Mouse (Mus musculus): ENCODE measurements at regions not wholly inside any gene's neighbourhood (a gene's known extent, or its start where the extent isn't known, plus 50 kb on each side); places are given as distances from the start of the nearest gene placed in this dataset.

- DNase-seq (ENCODE audit: low read depth, low spot score) = no peak
Measured at GRCm38 (mm10) chr13:83716711-83717171, 212.9 kb downstream of the Mef2c start.

- DNase-seq (ENCODE audit: low read depth, low spot score) = no peak
Measured at GRCm38 (mm10) chr13:83717686-83718210, 213.9 kb downstream of the Mef2c start.

GRCm38 (mm10) chr13:83718431-83719410 lies 214.9 kb downstream of the Mef2c start:
- DNase-seq (ENCODE audit: low read depth, low spot score) = no peak

GRCm38 (mm10) chr13:83719635-83720291 lies 215.9 kb downstream of the Mef2c start:
- no peak for DNase-seq (ENCODE audit: low read depth, low spot score)

- no peak for DNase-seq (ENCODE audit: low read depth, low spot score)
Measured at GRCm38 (mm10) chr13:83720352-83720751, 216.5 kb downstream of the Mef2c start.

GRCm38 (mm10) chr13:83720883-83721371 lies 217.1 kb downstream of the Mef2c start:
- no peak for DNase-seq (ENCODE audit: low read depth, low spot score)

- DNase-seq (ENCODE audit: low read depth, low spot score) = no peak
Measured at GRCm38 (mm10) chr13:83721563-83721962, 217.7 kb downstream of the Mef2c start.

- DNase-seq (ENCODE audit: low read depth, low spot score) = no peak
Measured at GRCm38 (mm10) chr13:83722241-83722640, 218.4 kb downstream of the Mef2c start.

GRCm38 (mm10) chr13:83722791-83723190 lies 219.0 kb downstream of the Mef2c start:
- no peak for DNase-seq (ENCODE audit: low read depth, low spot score)

GRCm38 (mm10) chr13:83723396-83723795 lies 219.6 kb downstream of the Mef2c start:
- DNase-seq (ENCODE audit: low read depth, low spot score) = no peak

- no peak for DNase-seq (ENCODE audit: low read depth, low spot score)
Measured at GRCm38 (mm10) chr13:83724196-83724595, 220.4 kb downstream of the Mef2c start.

- DNase-seq (ENCODE audit: low read depth, low spot score) = no peak
Measured at GRCm38 (mm10) chr13:83724995-83725394, 221.2 kb downstream of the Mef2c start.

GRCm38 (mm10) chr13:83725831-83726230 lies 222.0 kb downstream of the Mef2c start:
- no peak for DNase-seq (ENCODE audit: low read depth, low spot score)

- no peak for DNase-seq (ENCODE audit: low read depth, low spot score)
Measured at GRCm38 (mm10) chr13:83726346-83726975, 222.6 kb downstream of the Mef2c start.

GRCm38 (mm10) chr13:83727051-83727765 lies 223.4 kb downstream of the Mef2c start:
- no peak for DNase-seq (ENCODE audit: low read depth, low spot score)

- DNase-seq (ENCODE audit: low read depth, low spot score) = no peak
Measured at GRCm38 (mm10) chr13:83727766-83728395, 224.0 kb downstream of the Mef2c start.

GRCm38 (mm10) chr13:83728421-83729010 lies 224.7 kb downstream of the Mef2c start:
- DNase-seq (ENCODE audit: low read depth, low spot score) = no peak

GRCm38 (mm10) chr13:83729331-83730009 lies 225.6 kb downstream of the Mef2c start:
- peak; percentile 89 for DNase-seq (ENCODE audit: low read depth, low spot score)

- no peak for DNase-seq (ENCODE audit: low read depth, low spot score)
Measured at GRCm38 (mm10) chr13:83730155-83730712, 226.4 kb downstream of the Mef2c start.

Measured in retina, adult 2 months (tissue).